Mouse (Mus musculus) embryo, embryonic 11.5 days (tissue): ENCODE measurements around the gene Mettl2.
"Not testable (repeated sequence)": the region's sequence is repeated elsewhere in the genome, so short reads cannot be mapped to it uniquely, and the experiment has no call there.

ENCODE experiments used
- DNase-seq: peaks from one replicate; pipeline ENCODE4 v3.0.0-alpha.2; 2012; ENCODE audit warnings: low read depth, low spot score

Gene Mettl2

GRCm38 (mm10) chr11:105125735-105126519 is at the start of gene Mettl2:
Gene Mettl2, plus strand, starts transcription at chr11:105126425.
- DNase-seq, result peak; percentile 76

DNA sequence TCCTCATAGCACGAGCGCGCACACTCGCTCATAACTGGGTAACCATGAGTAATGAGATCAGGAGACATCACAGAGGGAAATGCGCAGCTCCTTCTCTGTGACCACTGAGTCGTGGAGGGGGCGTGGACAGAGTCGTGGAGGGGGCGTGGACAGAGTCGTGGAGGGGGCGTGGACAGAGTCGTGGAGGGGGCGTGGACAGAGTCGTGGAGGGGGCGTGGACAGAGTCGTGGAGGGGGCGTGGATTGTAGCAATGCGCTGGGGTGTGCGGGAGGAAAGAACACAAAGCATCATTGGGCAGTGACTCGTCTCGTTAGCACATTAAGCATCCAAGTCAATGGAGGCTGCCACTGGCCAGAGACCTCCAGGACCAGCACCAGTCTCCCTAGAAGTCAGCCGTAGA is 13.8 kb upstream of the Mettl2 start:
- DNase-seq, result not testable (repeated sequence)

DNA sequence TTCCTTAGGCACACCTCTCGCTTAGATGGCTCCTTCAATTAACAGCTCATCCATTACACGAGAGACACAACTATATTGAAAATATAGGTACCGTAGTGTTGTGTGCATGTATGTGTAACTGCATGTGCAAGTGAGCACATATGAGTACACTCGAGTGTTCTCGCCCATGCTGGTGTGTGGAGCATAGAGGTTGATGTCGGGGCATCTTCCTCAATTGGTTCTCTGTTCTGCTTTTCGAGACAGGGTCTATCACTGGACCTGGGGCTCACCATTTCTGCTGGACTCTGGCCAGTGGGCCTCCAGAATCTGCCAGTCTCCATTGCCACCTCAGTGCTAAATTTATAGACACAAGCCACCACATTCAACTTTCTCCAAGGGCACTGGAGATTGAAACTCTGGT is 8.4 kb upstream of the Mettl2 start:
- no peak for DNase-seq

- no peak for DNase-seq
Measured at GRCm38 (mm10) chr11:105120551-105121061, 5.6 kb upstream of the Mettl2 start.

DNA sequence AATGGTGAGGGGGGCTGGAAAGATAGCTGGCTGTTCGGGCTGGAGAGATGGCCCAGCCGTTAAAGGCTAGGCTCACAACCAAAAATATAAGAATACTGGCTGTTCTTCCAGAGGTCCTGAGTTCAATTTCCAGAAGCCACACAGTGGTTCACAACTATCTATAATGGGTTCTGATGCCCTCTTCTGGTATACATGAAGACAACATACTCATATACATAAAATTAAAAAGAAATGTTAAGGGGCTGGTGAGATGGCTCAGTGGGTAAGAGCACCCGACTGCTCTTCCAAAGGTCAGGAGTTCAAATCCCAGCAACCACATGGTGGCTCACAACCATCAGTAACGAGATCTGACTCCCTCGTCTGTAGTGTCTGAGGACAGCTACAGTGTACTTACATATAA is 4.4 kb upstream of the Mettl2 start:
- DNase-seq, result not testable (repeated sequence)

GRCm38 (mm10) chr11:105123986-105124385 is 2.2 kb upstream of the Mettl2 start:
- peak; percentile 72 for DNase-seq

- DNase-seq, result no peak
Measured at GRCm38 (mm10) chr11:105126520-105127029, 350 bp downstream of the Mettl2 start.

DNA sequence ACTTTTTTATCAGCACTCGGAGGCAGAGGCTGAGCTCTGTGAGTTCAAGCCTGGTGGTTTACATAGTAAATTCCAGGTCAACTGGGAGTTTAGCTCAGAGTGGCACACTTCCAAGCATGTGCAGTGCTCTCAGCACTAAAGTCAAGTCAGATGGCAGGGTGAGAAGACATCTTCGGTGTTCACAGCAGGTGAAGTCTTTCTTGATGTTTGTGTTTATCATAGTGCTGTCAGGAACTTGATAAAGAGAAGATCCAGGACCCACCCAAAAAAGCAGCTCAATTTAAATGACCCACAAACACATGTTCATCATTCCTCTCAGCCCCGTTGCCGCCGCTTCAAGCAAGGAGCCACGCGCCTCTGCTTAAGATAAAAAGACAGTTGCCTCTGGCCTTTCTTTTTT is 9.5 kb downstream of the Mettl2 start:
- DNase-seq, result no peak

GRCm38 (mm10) chr11:105137255-105137654 is 11.0 kb downstream of the Mettl2 start:
- not testable (repeated sequence) for DNase-seq

DNA sequence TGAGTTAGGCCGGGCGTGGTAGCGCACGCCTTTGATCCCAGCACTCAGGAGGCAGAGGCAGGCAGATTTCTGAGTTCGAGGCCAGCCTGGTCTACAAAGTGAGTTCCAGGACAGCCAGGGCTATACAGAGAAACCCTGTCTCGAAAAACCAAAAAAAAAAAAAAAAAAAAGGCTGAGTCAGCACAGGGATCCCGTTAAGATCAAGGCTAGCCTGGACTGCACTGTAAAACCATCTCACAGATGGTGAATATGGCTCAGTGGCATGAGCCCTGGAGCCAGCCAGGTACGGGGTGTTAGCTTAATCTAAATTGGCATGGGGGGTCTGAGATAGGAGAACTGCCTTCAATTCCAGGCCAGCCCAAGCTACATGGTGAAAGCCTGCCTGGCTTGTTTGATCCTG is 14.3 kb downstream of the Mettl2 start:
- not testable (repeated sequence) for DNase-seq

GRCm38 (mm10) chr11:105141115-105141514 is 14.9 kb downstream of the Mettl2 start:
- no peak for DNase-seq

GRCm38 (mm10) chr11:105143564-105143963 is 17.3 kb downstream of the Mettl2 start:
- no peak for DNase-seq

- no peak for DNase-seq
Measured at GRCm38 (mm10) chr11:105144084-105144483, 17.9 kb downstream of the Mettl2 start.

DNA sequence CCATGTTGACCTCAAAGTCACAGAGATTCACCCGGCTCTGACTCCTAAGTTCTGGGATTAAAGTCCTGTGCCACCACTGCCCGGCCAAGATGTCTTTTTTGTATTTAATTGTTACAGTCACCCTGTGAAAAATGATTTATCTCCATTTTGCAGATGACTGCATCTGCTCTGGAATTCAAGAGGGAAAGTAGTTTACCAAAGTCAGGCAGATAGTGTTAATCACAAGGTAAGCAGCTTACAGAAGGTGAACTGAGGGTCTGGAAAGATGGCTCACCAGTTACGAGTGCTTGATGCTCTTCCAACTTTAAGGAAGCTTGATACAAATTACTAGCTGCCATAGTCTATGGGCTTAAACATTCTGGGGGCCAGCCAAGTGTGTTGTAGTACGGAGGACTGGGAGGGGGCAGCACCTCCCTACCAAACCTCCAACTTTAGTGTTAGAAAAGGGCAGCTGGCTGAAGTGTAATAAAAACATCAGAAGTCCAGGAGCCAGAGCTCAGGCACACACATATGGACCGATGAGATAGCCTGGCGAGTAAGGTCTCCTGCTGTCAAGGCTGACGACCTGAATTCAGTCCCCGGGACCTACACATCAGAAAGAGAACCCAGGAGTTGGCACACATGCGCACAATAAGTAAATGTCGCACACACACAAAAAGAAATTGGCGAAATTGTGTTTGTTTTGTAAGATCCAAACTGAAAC is 18.4 kb downstream of the Mettl2 start:
- no peak for DNase-seq

DNA sequence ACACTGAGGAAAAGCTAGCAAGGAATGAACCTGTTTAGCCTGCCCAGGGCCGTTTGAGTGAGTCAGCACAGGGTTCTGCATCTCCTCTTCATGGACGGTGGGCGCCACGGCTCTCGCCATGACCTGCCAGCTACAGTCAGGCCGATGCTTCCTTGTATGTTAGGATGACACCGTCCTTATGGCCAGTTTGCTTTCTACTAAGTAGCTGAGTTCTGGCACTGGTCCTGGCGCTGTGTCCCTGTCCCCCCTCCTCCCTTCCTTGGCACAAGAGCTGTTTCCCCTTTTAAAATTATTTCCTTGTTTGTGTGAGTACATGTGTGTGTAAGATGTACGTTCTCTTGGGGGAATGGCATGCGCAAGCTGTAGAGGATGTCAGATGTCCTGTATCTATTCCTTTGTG is 19.0 kb downstream of the Mettl2 start:
- DNase-seq, result no peak

DNA sequence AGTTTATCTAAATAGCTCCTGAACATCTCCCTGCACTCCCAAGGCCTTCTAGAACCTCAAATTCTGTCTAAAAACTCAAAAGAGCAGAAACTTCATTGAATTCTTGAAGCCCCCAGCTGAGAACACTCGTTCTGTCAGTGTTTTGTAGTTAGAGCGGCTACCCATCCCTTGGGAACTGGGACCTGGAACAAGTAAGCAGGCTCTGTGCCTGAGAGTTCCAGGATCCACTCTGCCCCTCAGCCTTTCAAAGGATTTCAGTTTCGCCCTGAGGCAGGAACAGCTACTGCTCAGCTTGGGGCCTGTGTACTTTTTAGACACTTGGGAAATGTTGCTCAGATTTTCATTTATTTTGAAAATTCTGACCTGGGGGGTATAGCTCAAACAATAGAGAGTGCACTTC is 20.4 kb downstream of the Mettl2 start, which contains the start of gene Gm10842:
Gene Gm10842, plus strand, starts transcription at position 301 of the 400 bp plus-strand sequence.
- no peak for DNase-seq

GRCm38 (mm10) chr11:105149353-105149752 is 23.1 kb downstream of the Mettl2 start:
- DNase-seq, result no peak

DNA sequence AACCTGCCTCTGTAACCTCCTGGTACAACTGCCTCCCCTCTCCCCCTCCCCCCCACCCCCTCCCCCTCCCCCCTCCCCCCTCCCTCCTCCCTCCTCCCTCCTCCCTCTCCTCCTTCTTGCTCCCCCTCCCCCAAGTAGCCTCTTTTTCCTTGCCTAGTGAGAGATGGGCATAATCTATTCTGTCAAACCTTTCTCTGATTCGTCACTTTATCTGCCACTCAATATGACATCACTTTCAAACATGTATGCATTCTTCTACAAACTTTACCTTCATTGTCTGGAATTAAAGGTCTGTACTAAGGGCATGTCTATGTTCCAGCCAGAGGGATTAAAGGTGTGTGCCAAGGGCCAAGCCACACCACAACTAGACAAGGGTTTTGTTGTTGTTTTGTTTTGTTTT is 23.5 kb downstream of the Mettl2 start:
- no peak for DNase-seq

DNA sequence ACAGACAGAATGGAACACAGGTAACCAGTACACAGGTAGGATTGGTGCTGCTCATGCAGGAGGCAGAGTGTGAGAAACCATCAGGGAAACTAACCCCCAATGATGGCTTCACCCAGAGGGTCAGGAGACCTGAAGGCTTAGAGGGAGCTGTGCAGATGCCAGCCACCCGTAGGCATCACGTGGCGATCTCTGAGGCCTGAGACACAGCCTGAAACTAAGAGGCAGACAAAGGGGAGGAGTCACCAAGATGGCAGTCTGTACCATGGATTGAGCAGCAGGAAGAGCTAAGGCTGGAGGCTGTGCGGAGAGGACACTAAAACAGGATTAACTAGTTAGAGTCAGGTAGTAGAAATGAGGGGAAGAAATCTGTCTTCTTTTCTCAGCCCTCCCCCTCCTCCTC is 24.5 kb downstream of the Mettl2 start:
- DNase-seq, result no peak

DNA sequence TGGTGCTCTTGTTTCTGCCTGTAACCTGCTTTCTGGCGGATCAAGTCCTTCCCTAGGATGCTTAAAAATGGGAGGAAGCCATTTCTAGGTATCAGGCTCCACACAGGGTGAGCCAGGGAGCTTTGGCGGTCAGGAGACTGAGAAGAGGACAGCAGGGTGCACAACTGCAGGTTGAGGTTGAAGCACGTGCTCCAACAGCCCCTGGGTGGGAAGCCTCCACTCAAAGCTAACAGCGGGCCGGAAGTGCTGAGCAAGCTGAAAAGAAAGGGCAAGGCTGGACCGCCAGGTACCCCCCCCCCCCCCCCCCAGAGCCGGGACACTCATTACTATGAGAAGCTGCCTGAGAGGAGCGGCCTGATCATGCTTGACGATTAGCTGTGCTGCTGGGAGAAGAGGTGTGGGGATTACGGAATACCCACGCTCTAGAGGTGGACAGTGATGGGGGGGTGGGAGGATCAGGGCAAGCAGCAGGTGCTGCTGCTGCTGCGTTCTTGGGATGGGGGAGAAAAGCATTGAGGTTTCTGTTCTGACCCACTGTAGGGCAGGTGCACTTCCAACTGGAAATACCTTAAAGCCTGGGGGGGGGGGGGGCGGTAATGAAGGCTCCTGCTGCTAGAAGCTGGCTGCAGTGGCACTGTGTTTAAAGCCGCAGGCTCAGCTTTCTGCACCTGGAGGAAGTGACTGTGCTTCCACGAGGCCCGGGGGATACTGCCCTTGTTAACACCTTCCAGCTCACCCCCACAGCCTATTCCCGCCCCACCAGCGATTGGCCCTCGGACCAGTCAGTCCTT is 25.2 kb downstream of the Mettl2 start:
- no peak for DNase-seq

DNA sequence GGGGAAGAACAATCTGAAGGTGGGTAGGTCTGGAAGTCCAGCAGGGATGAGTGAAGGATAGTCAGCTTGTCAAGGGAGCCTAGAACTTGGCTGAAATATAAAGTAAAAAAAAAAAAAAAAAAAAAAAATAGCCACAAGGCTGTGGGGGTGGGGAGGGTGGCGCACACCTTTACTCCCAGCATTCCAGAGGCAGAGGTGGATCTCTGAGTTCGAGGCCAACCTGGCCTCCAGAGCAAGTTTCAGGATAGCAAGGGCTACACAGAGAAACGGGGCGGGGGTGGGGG is 25.7 kb downstream of the Mettl2 start:
- DNase-seq, result no peak

GRCm38 (mm10) chr11:105152357-105152899 is 26.2 kb downstream of the Mettl2 start:
- DNase-seq, result no peak
